Mouse (Mus musculus) adrenal gland, postnatal 36 days (tissue): ENCODE data around the gene Tph2. TPM values are rescaled to one million over a fixed set of nuclear protein-coding genes. Genes with fewer than 3 reads are reported as not detected.

ENCODE experiments used
- total RNA-seq, 2 experiments: library from RNA; stranded (reverse); gene quantifications; 2 replicates each; pipeline ENCODE4 v1.2.3; 2021

Tph2 gene
- total RNA-seq, 2 experiments from 2014 or later: 0.10 TPM; not detected in 1

Other genes with a start within 250 kb of the Tph2 start
- 100 to 1,000 TPM in 1 of 2 experiments, 10 to 100 TPM in 1; 83.9 to 104 TPM for gene Tbc1d15, start 66.4 kb upstream of the Tph2 start, total RNA-seq
- gene Rab21, start 130.6 kb upstream of the Tph2 start, total RNA-seq: 10 to 100 TPM; 58.7 to 68.9 TPM
- 10 to 100 TPM; 25.0 to 41.2 TPM for gene Tmem19, start 177.5 kb upstream of the Tph2 start, total RNA-seq
- 10 to 100 TPM; 15.3 to 15.9 TPM for gene Thap2, start 199.4 kb upstream of the Tph2 start, total RNA-seq
- gene Zfc3h1, start 199.9 kb upstream of the Tph2 start, total RNA-seq: 10 to 100 TPM; 38.1 to 50.9 TPM